Mouse (Mus musculus) natural killer cell, adult 2 months (primary cell): Measurements from ENCODE around the gene Twf2.
A peak's percentile ranks its signal among the peaks of the same experiment; 100 is the strongest.
"Not testable (repeated sequence)": the region's sequence is repeated elsewhere in the genome, so short reads cannot be mapped to it uniquely, and the experiment has no call there.

Source experiments
- DNase-seq, 2 experiments: peaks; one replicate each; pipeline ENCODE4 v3.0.0; 2022; ENCODE audit warnings: low spot score in 2 of 2

Gene Twf2

DNA sequence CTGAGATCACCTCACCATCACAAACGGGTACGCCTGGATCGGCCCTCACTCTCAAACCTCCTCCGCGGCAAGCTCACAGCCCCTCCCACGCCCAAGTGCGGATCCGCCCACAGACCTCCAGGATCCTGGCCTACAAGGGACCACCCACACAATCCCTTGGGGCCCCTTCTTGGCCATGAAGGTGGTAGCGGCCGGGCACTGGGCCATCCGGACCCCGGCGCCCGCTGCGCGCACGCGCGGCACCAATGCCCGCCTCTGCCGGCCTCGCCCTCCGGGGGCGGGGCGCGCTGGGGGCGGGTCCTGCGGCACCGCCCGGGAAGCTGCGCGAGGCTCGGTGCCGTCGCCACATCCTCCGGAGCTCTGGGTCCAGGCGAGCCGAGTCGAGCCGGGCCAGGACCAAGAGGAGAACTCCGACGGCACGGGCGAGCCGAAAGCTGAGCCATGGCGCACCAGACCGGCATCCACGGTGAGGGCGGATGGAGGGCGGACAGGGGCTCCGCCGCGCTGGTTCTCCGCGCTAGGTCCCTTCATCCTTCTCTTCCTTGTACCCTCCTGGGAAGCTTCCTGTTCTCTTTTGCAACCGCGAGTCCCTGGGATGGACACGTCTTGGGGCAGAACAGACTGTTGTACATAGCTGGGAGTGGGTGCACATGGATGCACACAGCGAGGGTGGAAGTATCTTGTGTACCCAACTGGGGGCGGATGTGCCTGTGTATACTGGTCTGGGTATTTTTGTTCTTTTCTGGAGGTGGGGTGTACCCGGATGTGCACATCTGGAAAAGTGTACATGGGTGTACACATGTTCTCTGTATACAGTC, at the start of gene Twf2:
Gene Twf2, plus strand, starts transcription at position 290 of the 818 bp plus-strand sequence.
- peak; percentile 85 to 88 for DNase-seq

- no peak for DNase-seq
Observed at GRCm38 (mm10) chr9:106154106-106154505, 48.8 kb upstream of the Twf2 start.

DNA sequence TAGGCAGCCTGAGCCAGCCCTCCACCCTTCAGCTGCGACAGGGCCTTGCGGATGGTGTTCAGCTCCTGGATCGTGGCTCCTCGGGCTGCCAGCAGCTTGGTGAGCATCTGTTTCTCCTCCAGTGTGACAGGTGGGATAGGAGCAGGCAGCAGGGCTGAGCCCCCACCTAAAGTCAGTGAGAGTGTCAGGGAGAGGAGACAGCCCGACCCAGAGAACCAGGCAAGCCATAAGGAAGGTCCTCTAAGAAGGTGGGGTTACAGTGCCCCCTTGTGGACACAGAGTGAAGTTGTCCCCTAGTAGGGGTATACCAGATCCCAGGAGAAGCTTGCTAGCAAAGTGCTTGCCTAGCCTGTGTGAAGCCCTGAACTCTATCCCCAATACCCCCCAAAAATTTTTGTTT, 46.5 kb upstream of the Twf2 start:
- peak; percentile 49 to 68 for DNase-seq

DNA sequence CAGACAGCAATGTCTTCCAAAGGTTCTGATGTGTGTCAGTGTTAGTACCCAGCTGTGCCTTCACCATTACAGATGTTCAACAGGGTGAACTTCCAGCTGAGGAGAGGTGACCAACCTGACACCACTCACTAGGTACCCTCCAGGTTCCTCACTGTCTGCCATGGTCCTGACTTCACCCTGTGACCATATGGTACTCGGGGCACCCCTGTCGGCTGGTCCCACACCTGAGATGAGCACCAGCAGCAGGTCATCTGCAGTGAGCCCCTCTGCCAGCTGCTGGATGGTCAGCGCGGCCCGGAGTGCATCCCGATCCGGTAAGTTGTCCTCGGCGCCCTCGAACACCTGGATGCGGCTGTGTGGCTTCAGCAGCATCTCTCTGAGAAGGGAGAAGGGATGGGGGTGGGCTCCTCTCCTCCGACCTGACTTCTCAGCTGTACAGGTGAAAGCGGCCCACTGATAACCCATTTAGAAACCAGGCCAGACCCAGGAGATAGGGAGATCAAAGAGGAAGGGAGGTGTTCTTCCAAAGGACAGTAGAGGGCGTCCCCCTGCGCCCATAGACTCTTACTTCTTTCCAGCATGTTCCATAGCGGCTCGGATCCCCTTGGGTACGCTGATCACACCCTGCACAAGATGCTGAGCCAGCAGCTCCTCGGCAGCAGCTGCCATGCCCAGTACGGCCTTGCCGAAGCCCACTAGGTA, 45.8 kb upstream of the Twf2 start:
- DNase-seq, result no peak

DNA sequence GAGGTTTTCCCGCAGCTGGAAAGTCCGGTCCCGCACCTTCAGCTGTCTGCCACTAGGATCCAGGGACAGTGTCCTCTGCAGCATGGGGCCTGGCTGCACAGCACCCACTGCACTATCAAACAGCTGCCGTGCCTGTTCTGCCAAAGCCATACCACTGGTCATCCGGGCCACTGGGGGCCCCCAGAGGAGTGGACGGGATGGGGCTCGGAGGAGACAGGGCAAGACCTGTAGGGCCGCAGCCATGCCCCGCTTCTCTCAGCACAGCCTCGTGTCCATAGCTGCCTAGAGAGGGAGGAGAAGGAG, 45.3 kb upstream of the Twf2 start:
- no peak for DNase-seq

- DNase-seq, result no peak
Observed at GRCm38 (mm10) chr9:106158037-106158491, 44.8 kb upstream of the Twf2 start, which contains the start of gene Glyctk. Gene Glyctk (minus strand): TSS chr9:106158138.

DNA sequence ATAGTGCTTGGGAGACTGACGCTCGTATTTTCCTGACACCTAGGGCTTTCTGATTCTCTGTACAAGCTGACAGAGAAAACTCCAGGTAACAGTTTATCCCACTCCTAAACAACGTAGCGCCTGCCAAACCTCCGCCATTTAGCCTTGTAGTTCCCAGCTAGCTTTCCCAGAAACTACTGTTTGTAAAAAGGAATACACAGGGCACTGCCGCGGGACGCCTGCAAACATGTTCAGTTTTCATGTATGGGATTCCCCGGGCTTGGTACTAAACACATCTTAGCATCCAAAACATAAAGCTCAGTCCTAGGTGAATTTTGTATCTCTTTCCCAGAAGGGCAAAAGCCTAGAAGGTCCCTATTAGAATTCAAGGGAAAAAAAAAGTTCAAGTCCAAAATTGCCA, 43.7 kb upstream of the Twf2 start:
- DNase-seq, result no peak

DNA sequence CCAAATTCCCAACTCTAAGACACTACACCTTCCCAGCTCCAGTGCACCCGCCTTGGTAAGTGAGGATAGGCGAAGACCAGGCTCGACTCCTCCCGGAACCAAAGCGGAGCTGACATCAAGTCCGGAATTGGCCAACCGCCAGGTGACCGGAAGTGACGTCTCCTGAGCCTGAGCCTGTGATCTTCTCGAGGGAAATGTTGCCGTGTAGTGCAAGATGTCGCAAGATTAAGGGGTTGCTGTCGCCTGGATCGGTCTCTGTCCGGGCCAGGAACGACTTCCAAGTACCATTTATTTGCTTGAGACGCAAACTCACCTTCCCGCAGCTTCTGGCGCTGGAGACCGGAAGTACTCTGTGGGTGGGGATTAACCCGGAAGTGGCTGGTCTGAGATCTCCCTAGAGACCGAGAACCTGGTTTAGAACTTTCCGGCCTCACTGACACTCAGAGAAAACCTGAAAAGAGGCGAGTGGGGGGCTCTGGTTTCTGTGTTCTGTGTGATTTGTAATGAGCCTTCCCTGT, 43.1 kb upstream of the Twf2 start:
- peak; percentile 87 to 91 for DNase-seq

DNA sequence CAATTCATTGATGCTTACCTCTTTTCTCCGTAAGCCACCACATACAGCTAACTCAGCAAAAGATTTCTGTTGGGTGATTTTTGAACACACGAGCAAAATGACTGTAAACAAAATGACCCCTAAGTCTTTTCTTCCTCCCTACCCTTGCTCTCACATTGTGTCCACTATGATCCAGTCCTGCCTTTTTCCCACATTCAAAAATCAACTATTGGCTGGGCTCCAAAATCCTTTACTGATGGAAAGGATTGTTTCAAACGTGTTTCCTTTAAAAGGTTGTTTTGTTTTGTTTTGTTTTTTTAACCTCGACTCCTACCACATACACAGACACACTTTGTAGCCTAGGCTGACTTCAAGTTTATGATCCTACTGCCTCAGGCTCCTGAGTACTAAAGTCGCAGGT, 42.5 kb upstream of the Twf2 start:
- no peak for DNase-seq

GRCm38 (mm10) chr9:106166709-106167108, 36.2 kb upstream of the Twf2 start:
- no peak for DNase-seq

DNA sequence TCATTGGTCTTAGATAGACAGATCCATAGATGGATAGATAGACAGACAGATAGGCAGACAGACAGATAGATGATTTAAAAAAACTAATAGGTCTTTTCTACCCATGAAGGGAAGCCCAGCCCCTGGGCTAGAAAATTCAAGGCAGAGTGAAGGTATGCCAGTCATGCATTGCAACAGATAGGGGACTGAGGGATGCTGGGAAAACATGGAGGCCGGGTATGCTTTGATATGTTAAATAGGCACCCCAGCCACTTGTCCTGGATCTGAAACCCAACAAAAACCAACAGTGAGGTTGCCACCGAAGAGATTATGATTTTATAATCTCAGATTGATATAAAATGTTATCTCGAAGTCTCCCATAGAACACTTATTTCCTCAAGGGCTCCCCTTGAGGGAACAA, 35.7 kb upstream of the Twf2 start:
- DNase-seq, result no peak

GRCm38 (mm10) chr9:106167703-106168102, 35.2 kb upstream of the Twf2 start:
- no peak for DNase-seq

- DNase-seq, result not testable (repeated sequence)
Observed at GRCm38 (mm10) chr9:106169006-106169405, 33.9 kb upstream of the Twf2 start.

DNA sequence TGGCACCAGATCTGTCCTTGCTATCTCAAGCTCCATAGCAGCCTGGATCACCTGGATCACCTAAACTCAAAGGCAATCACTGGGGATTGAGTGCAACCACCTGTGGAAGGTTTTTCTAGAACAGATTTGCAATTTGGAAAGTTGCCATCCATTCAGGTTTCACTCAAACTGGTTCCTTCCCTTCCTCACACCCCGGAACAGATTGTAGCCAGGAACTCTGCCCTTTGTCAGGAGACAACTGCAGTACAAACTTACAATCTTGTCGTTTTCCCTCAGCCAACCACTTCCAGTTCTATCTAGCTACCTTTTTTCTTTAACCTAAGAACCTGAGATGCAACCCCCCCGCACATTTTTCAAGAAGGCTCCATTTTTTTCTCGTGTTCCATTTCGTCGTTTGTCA, 33.0 kb upstream of the Twf2 start:
- DNase-seq, result no peak

- DNase-seq, result peak; percentile 89
Observed at GRCm38 (mm10) chr9:106170556-106171345, 32.2 kb upstream of the Twf2 start, which contains the start of gene Wdr82. Gene Wdr82 (plus strand): TSS chr9:106170928.

DNA sequence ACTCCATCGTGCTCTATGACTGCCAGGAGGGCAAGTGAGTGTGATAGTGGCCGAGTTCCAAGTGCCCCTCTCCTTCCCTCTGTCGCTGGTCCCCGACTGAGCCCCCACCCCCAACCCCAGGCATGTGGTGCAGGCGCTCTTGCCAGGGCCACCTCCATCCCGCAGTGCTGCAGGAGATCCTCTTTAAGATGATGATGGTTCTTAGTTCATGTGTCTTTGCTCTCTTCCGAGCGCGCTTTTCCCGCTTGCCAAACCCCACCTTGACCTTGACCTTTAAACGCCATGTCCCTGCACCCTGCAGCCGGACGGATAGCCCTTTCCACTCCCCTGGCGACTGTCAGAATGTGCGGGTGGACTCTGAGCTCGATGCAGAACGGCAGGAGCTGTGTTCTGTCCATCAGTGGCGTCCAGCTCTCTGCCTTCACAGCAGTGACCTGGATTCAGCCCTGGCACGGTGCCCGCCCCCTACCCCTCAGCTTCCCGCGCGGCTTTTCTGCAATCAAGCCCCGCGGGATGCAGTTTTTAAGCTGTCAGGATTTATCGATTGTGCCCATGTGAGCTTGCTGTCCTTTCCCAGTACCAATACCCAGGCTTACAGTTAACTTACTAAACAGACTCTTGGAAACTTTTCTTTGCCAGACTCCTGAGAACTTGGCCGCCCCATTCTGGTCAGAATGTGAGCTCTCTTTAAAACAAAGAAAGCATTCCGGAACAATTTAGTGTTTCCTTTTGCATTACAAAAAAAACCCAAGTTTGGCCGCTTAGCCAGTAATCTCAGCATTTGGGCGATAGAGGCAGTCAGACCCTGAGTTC, 31.4 kb upstream of the Twf2 start:
- DNase-seq, result no peak

DNA sequence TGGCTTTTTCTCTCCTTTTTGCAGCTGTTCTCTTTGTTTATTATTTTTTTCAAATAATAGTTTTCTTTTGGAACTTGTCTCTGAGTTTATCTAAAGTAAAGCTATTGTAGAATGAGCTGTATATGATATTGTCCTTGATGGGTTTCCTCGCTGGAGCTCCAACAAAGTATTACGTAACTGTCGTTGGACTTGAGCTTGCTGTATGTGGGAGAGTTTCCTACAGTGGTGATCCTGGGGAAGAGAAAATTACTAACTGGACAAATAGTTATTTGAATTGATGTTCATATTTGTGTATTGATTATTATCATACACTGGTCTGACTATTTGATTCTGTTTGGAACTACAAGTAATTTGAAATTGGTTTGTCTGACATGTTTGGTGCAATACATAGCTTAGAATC, 30.4 kb upstream of the Twf2 start:
- DNase-seq, result no peak

DNA sequence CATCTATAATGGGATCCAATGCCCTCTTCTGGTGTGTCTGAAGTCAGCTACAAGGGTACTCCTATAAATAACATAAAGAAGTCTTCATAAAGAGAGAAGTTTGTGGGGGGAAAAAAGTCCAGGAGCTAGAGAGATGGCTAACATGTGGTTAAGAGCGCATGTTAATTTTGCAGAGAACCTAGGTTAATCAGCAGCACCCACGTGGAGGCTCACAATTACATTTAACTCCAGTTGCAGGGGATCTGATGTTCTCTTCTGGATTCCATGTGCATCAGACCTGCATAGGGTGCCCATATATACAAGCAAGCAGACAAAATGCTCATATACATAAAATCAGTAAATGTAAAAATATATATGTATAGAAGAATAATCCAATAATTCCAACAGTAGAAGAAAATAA, 29.5 kb upstream of the Twf2 start:
- no peak for DNase-seq

GRCm38 (mm10) chr9:106175552-106176200, 27.2 kb upstream of the Twf2 start:
- no peak for DNase-seq

DNA sequence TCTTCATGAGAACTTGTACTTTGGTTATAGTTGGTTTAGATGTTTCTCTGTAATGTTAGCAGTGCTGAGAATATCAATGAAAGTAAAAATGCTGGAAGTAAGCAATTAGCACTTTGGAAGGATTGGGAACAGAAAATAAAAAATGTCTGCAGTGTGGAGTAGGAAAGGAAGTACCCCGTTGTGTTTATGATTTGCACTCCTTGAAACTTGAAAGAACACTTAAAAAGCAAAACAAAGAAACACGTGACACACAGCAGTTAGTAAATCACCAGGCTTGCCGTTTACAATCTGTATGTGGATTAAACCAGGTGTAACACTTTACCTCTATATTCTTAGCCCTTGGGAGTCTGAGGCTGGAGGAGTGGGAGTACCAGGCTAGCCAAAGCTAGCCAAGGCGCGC, 26.1 kb upstream of the Twf2 start:
- DNase-seq, result no peak

- no peak for DNase-seq
Observed at GRCm38 (mm10) chr9:106177799-106178198, 25.1 kb upstream of the Twf2 start.
